Mouse (Mus musculus): ENCODE results near the gene Glrp1. TPM values are rescaled to one million over a fixed set of nuclear protein-coding genes. Genes with fewer than 3 reads are reported as not detected.
A peak's percentile ranks its signal among the peaks of the same experiment; 100 is the strongest.

Glrp1 gene
- polyA plus RNA-seq, 1 experiment from 2014 or later: not detected

DNA sequence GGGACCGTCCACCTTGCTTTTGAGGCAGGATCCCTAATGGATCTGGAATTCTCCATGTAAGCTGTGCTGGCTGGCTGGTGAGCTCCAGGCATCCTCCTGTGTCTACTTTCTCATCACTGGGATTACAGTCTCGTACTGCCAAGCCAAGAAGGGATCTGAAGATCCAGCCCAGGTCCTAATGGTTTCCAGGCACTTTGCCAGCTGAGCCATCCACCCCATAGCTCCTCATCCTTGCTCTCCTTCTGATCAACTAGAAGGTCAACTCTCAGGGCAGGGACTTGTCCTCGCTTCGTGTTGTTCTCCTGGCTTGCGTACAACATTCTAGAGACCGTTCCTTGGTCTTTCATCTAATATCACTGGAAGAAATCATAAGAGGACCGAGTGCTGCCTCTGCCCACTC is 29.4 kb upstream of the Glrp1 start:
- WGBS: 88% methylated on average over 7 of the region's 7 CpGs
- DNase-seq: no peak
- peak overlapping the region; percentile 49; the same call in 1 of the 2 replicates for H3K27ac ChIP-seq (replicated peaks; ENCODE audit: low read depth, low read length)
- no peak overlapping the region for H3K4me3 ChIP-seq (replicated peaks; ENCODE audit: low read depth, low read length)
- no peak overlapping the region for H3K9ac ChIP-seq (replicated peaks; ENCODE audit: low read length)
- H3K36me3 ChIP-seq (ENCODE audit: control insufficient read depth, insufficient read depth, low read length): no peaks in the 10 kb centered on the region
- H3K27me3 ChIP-seq (ENCODE audit: control insufficient read depth, insufficient read depth, low read length): no peaks in the 10 kb centered on the region
- H3K4me1 ChIP-seq (ENCODE audit: control insufficient read depth, insufficient read depth, low read length): 0 out of 2 replicates have a peak, but pooled peaks cover 4% of the 10 kb centered on the region
- H3K4me2 ChIP-seq (ENCODE audit: low read length): no peak overlapping the region
- H3K9me3 ChIP-seq (ENCODE audit: control insufficient read depth, low read length): no peaks in the 10 kb centered on the region
- ATAC-seq (ENCODE audit: low FRiP score, low TSS enrichment): no peak

DNA sequence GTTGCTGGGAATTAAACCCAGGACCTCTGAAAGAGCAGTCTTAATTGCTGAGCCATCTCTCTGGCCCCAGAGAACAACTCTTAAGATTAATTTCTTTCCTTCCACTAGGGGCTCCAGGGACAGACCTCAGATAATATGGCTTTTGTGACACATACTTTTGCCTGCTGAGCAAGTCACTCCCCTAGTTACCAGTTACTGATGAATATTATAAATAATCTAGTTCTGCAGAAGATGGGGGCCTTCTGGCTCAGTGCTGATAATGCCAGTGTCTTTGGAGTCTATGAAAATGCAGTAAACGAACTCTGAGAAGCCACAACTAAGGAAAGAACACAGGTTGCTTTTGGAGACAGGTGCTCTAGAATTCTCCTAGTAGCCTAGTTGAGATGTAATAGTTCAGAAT is 26.4 kb upstream of the Glrp1 start:
- Histone ChIP-seq H3K9me3 (ENCODE audit: control insufficient read depth, low read length) (no peaks in the 10 kb centered on the region), H3K4me2 (ENCODE audit: low read length) (no peak overlapping the region), H3K36me3 (ENCODE audit: control insufficient read depth, insufficient read depth, low read length) (no peaks in the 10 kb centered on the region), H3K27me3 (ENCODE audit: control insufficient read depth, insufficient read depth, low read length) (no peaks in the 10 kb centered on the region), H3K4me1 (ENCODE audit: control insufficient read depth, insufficient read depth, low read length) (0 out of 2 replicates have a peak, but pooled peaks cover 4% of the 10 kb centered on the region), H3K27ac (replicated peaks; ENCODE audit: low read depth, low read length) (no peak overlapping the region), H3K9ac (replicated peaks; ENCODE audit: low read length) (no peak overlapping the region), H3K4me3 (replicated peaks; ENCODE audit: low read depth, low read length) (no peak overlapping the region)
- no peak for ATAC-seq (ENCODE audit: low FRiP score, low TSS enrichment)
- WGBS: 83% methylated on average over 1 of the region's 1 CpGs
- DNase-seq: no peak

DNA sequence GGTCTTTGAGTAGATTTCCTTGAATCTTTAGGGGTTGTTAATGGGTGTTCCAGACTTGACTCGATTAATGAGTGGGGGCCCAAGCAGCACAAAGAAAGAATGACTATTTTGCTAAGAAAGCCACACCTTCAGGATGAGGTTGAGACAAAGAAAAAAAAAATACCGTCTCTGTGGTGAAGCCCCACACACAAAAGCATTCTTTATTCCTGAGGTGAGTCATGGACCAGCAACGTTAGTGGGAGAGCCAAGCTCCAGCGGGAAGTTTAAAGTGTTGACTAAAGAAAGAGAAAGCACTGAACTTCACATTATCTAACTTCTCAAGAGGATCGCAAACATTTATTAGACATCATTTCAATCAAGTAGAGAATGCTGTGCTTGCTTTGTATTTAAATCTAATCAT is 24.2 kb upstream of the Glrp1 start:
- Histone ChIP-seq H3K36me3 (ENCODE audit: control insufficient read depth, insufficient read depth, low read length) (no peaks in the 10 kb centered on the region), H3K27me3 (ENCODE audit: control insufficient read depth, insufficient read depth, low read length) (no peaks in the 10 kb centered on the region), H3K4me3 (replicated peaks; ENCODE audit: low read depth, low read length) (no peak overlapping the region), H3K9ac (replicated peaks; ENCODE audit: low read length) (no peak overlapping the region), H3K9me3 (ENCODE audit: control insufficient read depth, low read length) (no peaks in the 10 kb centered on the region), H3K4me1 (ENCODE audit: control insufficient read depth, insufficient read depth, low read length) (no peaks in the 10 kb centered on the region), H3K27ac (replicated peaks; ENCODE audit: low read depth, low read length) (no peak overlapping the region), H3K4me2 (ENCODE audit: low read length) (no peak overlapping the region)
- 77% methylated on average over 5 of the region's 5 CpGs for WGBS
- ATAC-seq (ENCODE audit: low FRiP score, low TSS enrichment): no peak
- no peak for DNase-seq

DNA sequence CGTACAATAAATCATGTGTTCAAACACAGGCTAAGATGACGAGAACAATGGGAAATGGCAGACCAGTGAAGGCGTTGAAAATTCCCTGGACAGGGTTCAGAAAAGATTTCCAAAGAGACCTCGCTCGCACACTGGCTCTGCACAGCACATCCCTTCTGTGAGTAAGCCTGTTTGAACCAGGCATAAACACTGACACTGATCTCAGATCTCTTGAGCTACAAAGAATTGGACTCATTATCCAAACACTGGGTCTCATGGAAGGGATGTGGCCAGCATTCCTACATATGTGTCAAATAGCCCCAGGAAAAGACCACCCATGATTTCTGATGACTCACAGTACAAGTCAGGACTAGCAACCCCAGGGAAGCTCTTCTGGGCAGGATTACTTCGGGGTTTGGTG is 16.3 kb upstream of the Glrp1 start:
- no peak overlapping the region for H3K9ac ChIP-seq (replicated peaks; ENCODE audit: low read length)
- no peaks in the 10 kb centered on the region for H3K36me3 ChIP-seq (ENCODE audit: control insufficient read depth, insufficient read depth, low read length)
- no peak for ATAC-seq (ENCODE audit: low FRiP score, low TSS enrichment)
- no peaks in the 10 kb centered on the region for H3K27me3 ChIP-seq (ENCODE audit: control insufficient read depth, insufficient read depth, low read length)
- DNase-seq: peak; percentile 41
- H3K4me3 ChIP-seq (replicated peaks; ENCODE audit: low read depth, low read length): no peak overlapping the region
- no peak overlapping the region for H3K4me2 ChIP-seq (ENCODE audit: low read length)
- H3K4me1 ChIP-seq (ENCODE audit: control insufficient read depth, insufficient read depth, low read length): no peaks in the 10 kb centered on the region
- H3K9me3 ChIP-seq (ENCODE audit: control insufficient read depth, low read length): no peaks in the 10 kb centered on the region
- 31% methylated on average over 6 of the region's 6 CpGs for WGBS
- H3K27ac ChIP-seq (replicated peaks; ENCODE audit: low read depth, low read length): no peak overlapping the region

DNA sequence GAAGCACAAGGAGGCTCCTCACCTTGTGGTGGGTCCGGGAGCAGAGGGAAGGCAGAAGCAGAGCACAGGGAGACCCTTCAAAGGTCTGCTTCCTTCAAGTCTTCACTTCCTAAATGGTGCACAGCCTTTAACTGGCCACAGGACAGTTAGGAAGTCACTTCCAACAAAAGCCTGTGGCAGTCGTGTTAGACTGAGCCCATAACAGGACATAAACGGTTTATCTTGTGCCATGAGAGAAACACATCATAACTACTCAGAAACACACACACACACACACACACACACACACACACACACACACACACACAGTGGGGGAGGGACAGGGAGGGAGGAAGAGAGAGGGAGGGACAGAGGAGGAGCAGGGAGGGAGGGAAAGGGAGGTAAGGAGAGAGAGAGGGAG is 15.8 kb upstream of the Glrp1 start:
- ATAC-seq (ENCODE audit: low FRiP score, low TSS enrichment) (no peak), DNase-seq (no peak)
- H3K27me3 ChIP-seq (ENCODE audit: control insufficient read depth, insufficient read depth, low read length): no peaks in the 10 kb centered on the region
- H3K4me3 ChIP-seq (replicated peaks; ENCODE audit: low read depth, low read length): no peak overlapping the region
- no peaks in the 10 kb centered on the region for H3K9me3 ChIP-seq (ENCODE audit: control insufficient read depth, low read length)
- no peak overlapping the region for H3K27ac ChIP-seq (replicated peaks; ENCODE audit: low read depth, low read length)
- no peaks in the 10 kb centered on the region for H3K36me3 ChIP-seq (ENCODE audit: control insufficient read depth, insufficient read depth, low read length)
- H3K4me1 ChIP-seq (ENCODE audit: control insufficient read depth, insufficient read depth, low read length): no peaks in the 10 kb centered on the region
- no peak overlapping the region for H3K4me2 ChIP-seq (ENCODE audit: low read length)
- no peak overlapping the region for H3K9ac ChIP-seq (replicated peaks; ENCODE audit: low read length)
- WGBS: 65% methylated on average over 3 of the region's 3 CpGs

DNA sequence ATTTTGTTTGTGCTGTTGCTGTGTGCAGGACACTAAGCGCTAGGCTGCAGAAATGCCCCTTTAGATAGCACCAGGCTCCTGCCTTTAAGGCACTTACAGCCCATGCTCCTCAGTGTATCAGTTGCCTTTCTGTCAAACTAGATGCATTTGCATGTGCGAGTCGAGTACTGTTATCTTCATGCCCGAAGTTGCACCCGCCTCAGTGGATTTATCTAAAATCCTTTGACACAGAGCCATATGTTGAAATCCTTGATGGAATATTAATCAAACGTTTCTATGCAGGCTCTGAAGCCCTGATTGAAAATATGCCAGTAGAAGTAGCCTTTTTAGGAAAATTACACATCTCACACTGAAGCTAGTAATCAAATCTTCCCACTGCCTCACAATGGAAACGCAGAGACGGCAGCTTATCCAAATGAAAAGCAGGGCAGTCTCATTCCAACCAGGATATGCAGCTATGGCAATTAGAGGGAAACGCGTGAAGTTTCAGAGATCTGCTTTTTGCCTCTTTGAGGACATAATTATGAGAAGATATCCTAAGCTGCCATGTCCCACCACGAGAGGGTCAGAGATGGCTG is 11.4 kb upstream of the Glrp1 start:
- Histone ChIP-seq H3K9me3 (ENCODE audit: control insufficient read depth, low read length) (no peaks in the 10 kb centered on the region), H3K9ac (replicated peaks; ENCODE audit: low read length) (no peak overlapping the region), H3K4me2 (ENCODE audit: low read length) (no peak overlapping the region), H3K27ac (replicated peaks; ENCODE audit: low read depth, low read length) (no peak overlapping the region), H3K27me3 (ENCODE audit: control insufficient read depth, insufficient read depth, low read length) (no peaks in the 10 kb centered on the region), H3K36me3 (ENCODE audit: control insufficient read depth, insufficient read depth, low read length) (no peaks in the 10 kb centered on the region), H3K4me1 (ENCODE audit: control insufficient read depth, insufficient read depth, low read length) (no peaks in the 10 kb centered on the region), H3K4me3 (replicated peaks; ENCODE audit: low read depth, low read length) (no peak overlapping the region)
- 67% methylated on average over 11 of the region's 11 CpGs for WGBS
- ATAC-seq (ENCODE audit: low FRiP score, low TSS enrichment) (no peak), DNase-seq (peak; percentile 31)

DNA sequence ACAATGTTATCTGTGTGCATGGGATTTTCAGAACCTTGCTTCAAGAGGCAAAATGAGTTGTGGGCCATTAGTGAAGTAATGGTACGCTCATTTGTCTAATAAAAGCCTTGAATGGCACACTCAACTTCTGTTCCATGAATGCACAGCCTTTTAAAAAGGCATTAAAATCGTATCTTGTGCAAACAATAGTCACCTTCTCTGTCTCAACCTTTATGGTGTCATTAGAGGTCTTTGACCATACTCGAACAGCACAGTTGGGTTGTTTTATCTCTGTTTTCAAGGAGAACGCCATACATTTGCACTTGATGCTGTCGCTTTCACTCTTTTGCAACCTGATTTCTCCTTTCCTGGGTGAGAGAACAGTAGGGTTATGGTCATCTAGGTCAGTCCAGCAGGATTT is 3.7 kb upstream of the Glrp1 start:
- WGBS: 79% methylated on average over 5 of the region's 5 CpGs
- H3K27ac ChIP-seq (replicated peaks; ENCODE audit: low read depth, low read length): no peak overlapping the region
- H3K4me1 ChIP-seq (ENCODE audit: control insufficient read depth, insufficient read depth, low read length): no peaks in the 10 kb centered on the region
- H3K27me3 ChIP-seq (ENCODE audit: control insufficient read depth, insufficient read depth, low read length): no peaks in the 10 kb centered on the region
- no peaks in the 10 kb centered on the region for H3K36me3 ChIP-seq (ENCODE audit: control insufficient read depth, insufficient read depth, low read length)
- no peaks in the 10 kb centered on the region for H3K9me3 ChIP-seq (ENCODE audit: control insufficient read depth, low read length)
- DNase-seq (no peak), ATAC-seq (ENCODE audit: low FRiP score, low TSS enrichment) (no peak)
- no peak overlapping the region for H3K4me2 ChIP-seq (ENCODE audit: low read length)
- no peak overlapping the region for H3K9ac ChIP-seq (replicated peaks; ENCODE audit: low read length)
- no peak overlapping the region for H3K4me3 ChIP-seq (replicated peaks; ENCODE audit: low read depth, low read length)

DNA sequence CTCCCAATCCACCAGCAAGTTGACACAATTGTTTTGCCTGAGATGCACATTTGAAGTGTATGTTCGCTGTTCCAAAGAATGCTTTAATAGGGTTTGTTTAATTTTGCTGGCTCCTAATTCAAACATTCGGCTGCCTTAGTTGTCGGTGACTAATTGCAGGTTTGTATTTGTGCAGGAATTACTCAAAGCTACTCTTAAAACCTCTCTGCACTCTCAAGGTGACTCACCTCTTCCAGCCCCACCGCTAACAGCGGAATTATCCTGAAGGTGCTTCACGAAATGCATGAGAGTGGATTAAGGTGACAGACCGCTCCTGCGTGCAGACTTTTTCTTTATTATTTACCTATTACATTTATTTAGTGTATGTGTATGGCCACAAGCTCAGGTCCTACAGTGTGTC is 2.0 kb downstream of the Glrp1 start:
- H3K4me3 ChIP-seq (replicated peaks; ENCODE audit: low read depth, low read length): no peak overlapping the region
- DNase-seq: no peak
- WGBS: 84% methylated on average over 8 of the region's 8 CpGs
- no peaks in the 10 kb centered on the region for H3K9me3 ChIP-seq (ENCODE audit: control insufficient read depth, low read length)
- no peaks in the 10 kb centered on the region for H3K27me3 ChIP-seq (ENCODE audit: control insufficient read depth, insufficient read depth, low read length)
- H3K4me1 ChIP-seq (ENCODE audit: control insufficient read depth, insufficient read depth, low read length): peaks cover 3% of the 10 kb centered on the region; the same call in 1 of the 2 replicates
- no peak overlapping the region for H3K4me2 ChIP-seq (ENCODE audit: low read length)
- no peaks in the 10 kb centered on the region for H3K36me3 ChIP-seq (ENCODE audit: control insufficient read depth, insufficient read depth, low read length)
- no peak overlapping the region for H3K27ac ChIP-seq (replicated peaks; ENCODE audit: low read depth, low read length)
- no peak overlapping the region for H3K9ac ChIP-seq (replicated peaks; ENCODE audit: low read length)
- no peak for ATAC-seq (ENCODE audit: low FRiP score, low TSS enrichment)

DNA sequence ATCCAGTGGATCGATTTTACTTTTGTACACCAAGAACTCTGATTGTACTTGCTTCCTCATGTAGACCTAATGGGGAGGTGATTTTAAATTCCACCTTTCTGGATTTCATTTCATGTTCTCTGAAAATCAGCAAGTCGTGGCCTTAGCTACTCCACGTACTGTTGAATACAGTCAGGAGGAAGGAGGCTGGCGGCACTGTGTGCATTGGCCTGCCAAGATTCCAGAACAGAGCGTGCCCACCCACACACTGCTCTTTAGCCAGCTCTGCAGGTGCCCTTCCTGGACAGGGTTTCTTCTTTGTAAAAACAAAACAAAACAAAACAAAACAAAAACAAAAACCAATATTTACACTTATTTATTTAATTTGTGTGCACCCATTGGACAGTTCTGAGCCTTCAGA is 2.7 kb downstream of the Glrp1 start:
- WGBS: 83% methylated on average over 5 of the region's 5 CpGs
- Histone ChIP-seq H3K27ac (replicated peaks; ENCODE audit: low read depth, low read length) (no peak overlapping the region), H3K27me3 (ENCODE audit: control insufficient read depth, insufficient read depth, low read length) (no peaks in the 10 kb centered on the region), H3K9me3 (ENCODE audit: control insufficient read depth, low read length) (no peaks in the 10 kb centered on the region), H3K4me2 (ENCODE audit: low read length) (no peak overlapping the region), H3K4me1 (ENCODE audit: control insufficient read depth, insufficient read depth, low read length) (peaks cover 3% of the 10 kb centered on the region; the same call in 1 of the 2 replicates), H3K36me3 (ENCODE audit: control insufficient read depth, insufficient read depth, low read length) (no peaks in the 10 kb centered on the region), H3K4me3 (replicated peaks; ENCODE audit: low read depth, low read length) (no peak overlapping the region), H3K9ac (replicated peaks; ENCODE audit: low read length) (no peak overlapping the region)
- ATAC-seq (ENCODE audit: low FRiP score, low TSS enrichment) (no peak), DNase-seq (no peak)
